Mouse (Mus musculus) thymus, adult 2 months (tissue): Measurements from ENCODE around the gene Zfp597.

Source experiments
- CTCF ChIP-seq: fragments of 200-500 bp; IDR thresholded peaks from 2 replicates; pipeline ENCODE4 v1.5.1; 2012; ENCODE audit warnings: mild to moderate bottlenecking, control low read depth, low read length, moderate library complexity, borderline replicate concordance; ENCODE audit not compliant: control insufficient read depth, poor library complexity, insufficient read depth; ENCODE audit errors: extremely low read depth
- POLR2A ChIP-seq: fragments of 200-500 bp; IDR thresholded peaks from 2 replicates; pipeline ENCODE4 v1.6.1; 2012; ENCODE audit warnings: mild to moderate bottlenecking, low read length, control low read depth, moderate library complexity; ENCODE audit not compliant: control insufficient read depth, poor library complexity, insufficient read depth; ENCODE audit errors: extremely low read depth

GRCm38 (mm10) chr16:3907471-3907870 lies 23.1 kb upstream of the Zfp597 start:
- TF ChIP-seq CTCF (no peak), POLR2A (no peak)
